Mouse (Mus musculus) lung, postnatal 25 days (tissue): ENCODE results near the gene Mef2c.

Source experiments
- DNase-seq: peaks from one replicate; pipeline ENCODE4 v3.0.0; 2022; ENCODE audit warnings: low spot score

The Mef2c gene

DNA sequence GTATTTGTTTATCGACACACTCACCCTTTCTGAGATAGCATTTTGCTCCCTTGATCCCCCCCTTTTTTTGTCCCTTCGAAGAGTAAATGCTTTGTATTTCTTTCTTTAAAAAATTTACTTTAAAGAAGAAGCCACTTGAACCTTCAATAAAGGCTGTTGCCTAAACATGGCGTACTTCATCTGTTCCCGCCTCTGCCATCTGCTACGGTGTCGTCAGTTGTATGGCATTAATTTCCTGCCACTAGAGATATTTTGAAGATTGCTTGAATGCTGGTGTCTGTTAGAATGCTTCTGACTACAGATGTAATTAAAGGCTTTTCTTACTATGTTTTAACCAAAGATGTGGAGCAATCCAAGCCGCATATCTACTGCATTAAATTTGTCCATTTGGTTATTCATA, 162.3 kb downstream of the Mef2c start:
- no peak for DNase-seq

DNA sequence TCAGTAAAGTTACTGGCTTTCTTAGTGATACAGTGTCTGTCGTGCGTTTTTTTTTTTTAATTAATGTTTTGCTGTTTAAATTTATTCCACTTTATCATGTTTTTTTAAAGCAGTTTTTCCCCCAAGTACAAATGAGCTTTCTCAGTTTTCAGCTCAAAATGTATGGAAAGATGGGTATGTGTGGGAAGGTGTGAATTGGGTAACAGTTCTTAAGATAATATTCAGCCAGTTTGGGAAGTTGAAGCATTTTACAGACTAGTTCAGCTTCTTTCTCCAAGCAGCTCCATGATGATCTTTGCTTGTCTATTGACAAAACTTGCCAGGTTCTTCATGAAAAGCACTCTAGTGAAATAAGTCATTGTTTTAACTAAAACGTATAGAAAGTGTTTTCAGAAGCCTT, 163.2 kb downstream of the Mef2c start:
- no peak for DNase-seq

DNA sequence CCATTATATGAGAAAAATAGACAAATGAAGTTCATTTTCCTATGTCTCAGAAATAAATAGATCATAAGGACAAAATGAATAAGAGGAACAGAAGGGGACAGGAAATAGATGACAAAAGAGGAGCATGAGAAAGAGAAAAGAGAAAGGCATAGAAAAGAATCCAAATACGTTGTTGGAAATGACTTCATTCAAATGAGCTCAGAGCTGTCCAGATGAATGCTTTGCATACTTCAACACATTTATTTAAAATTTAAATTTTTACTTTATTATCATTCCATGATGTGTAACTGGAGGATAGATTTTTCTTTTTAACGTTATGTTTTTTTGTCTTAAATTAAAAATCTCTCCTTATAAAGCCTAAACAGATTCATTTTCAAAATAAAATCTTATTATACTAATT, 203.8 kb downstream of the Mef2c start:
- DNase-seq, result no peak

DNA sequence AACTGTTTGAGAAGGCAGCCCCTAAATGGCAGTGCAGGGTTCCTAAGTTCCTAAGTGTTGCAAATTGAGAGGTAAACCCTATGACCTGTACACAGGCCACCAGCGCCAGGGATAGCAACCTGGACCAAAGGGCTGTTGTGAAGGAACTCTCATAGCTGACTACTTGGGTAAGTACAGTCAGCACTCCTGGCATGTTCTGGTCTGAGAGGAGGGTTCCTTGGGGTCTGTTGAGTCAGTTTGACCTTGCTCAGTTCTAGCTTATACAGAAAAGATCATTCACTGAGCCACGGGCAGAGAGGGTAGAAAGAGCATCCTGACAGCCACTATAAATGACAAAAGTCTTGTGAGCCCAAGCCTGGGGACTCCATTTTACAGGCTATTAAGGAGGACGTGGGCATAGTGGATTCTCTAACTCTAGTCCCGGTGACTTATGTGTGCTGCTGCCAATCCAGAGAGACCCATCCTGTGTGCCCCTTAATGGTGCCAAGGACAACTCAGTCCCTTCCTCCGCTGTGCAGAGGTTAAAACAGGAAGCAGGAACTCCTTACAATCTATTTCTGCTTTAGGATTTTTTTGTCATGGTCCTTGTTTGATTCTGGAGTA, 209.0 kb downstream of the Mef2c start:
- DNase-seq, result no peak

DNA sequence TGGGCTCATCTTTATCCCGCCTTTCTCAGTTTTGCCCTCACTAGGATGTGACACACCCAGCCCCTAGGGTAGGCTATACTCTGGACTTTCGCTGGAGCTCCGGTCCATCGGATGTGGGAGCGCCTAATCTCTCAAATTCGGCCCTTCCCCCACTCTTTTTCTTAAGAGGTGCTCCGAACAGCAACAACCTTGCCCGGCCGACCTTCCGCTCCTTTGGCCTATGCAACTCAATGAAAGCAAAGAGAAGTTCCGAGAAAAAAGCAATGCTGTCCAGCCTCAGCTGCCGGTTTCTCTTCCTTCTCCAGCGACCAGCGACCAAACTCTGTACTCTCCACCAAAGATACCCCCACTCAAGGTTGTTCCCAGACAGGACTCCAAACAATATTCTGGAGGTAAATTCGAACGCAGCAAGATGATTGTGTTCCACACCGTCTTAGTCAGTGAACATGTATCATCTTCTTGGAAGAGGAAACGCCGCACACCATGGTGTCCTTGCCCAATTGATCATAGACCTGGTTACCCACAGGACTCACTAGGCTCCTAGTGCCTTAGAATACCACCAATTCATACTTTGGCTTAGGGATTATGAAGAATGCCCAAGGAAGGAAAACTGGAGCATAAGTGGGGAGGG, 209.9 kb downstream of the Mef2c start:
- DNase-seq, result no peak

DNA sequence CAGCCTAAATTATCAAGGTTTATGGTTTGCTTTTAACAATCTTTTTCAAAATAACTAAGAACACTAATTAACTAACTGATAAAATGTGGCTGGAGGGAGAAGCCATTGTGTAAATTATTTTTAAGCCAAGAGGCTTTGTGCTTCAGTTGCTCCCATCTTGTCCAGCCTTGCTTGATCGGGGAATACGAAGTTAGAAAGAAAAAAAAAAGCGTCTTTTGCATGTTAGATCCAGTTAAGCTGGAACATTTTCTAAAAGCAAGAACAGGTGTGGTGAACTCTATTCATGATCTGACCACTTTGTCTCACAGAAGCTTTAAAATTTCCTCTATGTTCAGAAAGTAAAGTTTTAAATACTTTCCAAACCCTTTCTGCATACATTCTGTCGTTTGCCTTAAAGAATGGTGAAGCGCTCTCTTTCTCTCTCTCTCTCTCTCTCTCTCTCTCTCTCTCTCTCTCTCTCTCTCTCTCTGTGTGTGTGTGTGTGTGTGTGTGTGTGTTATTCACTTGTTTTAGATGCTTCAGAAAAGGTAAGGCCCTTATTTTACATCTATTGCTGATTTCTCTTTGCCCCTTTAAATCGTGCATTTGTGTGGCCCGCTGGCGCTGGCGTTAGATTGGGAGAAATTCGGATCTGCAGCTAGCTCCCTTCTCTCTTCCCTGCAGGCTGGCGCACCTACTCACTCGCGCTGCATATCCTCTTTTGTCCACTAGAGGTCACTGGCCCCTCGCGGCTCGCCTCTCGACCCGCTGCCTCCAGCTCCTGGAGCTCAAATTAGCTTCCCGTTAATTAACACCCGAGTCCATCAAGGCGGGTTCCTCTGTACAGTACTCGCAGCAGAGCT, 210.9 kb downstream of the Mef2c start:
- DNase-seq, result peak; percentile 66

DNA sequence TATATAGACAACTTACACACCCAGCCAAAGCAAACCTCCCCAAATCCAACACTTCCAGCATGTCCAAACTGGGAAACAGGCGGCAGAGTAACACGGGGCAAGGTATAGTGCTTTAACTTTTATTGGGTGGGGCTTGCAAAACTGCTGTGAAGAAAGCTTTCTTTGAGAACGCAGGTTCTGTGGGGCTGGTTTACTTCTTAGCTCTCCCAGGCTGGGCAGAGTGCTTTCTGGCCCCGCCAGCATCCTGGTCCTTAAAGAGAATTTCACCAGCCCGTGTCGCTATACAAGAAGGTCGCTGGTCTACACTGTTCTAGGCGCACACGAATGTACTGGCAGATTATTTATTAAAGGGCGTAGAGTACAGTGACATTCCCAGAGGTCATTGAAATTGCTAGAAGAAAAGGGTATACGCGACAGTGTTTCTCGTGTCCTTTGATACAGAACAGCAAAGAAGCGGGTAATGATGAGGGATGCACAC, 211.5 kb downstream of the Mef2c start:
- DNase-seq, result no peak

DNA sequence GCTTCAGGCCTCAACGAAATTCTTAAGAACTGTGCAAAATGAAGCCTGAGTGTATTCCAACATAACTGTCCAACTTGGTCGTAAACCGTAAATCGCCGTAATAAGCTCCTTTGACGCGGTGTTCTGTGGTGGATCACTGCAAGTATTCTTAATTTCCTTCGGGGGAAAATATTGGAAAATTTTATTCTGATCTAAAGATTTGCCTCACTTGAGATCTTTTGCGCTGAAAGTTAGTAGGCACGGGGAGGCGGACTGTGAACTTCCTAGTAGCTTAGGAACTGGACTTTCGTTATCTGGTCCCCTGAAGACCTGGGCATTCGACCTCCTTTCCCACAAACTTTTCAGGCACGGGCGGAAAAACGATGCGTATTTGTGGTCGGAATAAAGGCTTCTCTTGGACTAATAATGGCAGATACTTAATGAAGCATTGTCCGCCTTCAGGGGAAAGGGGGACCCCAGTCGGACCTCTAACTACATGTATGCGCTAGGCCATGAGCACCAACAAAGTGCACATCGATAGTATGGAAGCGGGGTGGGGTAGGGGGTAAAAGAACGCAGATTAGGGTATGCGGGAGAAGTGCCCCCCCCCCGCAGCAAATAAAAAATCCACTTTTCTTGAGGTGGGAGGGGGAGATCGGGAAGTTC, 212.3 kb downstream of the Mef2c start:
- no peak for DNase-seq
